Mouse (Mus musculus) bone marrow, adult 2 months (tissue): ENCODE data around the gene Srrm3. TPM values are rescaled to one million over a fixed set of nuclear protein-coding genes. Genes with fewer than 3 reads are reported as not detected.

Experiments used
- H3K27ac ChIP-seq: fragments of 200-500 bp; 2 replicates; pipeline ENCODE4 v1.5.1; 2012; ENCODE audit warnings: low read depth, mild to moderate bottlenecking, control low read depth, inconsistent platforms, low read length; ENCODE audit not compliant: control insufficient read depth, poor library complexity, insufficient read depth
- H3K4me1 ChIP-seq: fragments of 200-500 bp; 2 replicates; pipeline ENCODE4 v1.6.1; 2011; ENCODE audit warnings: low read length; ENCODE audit not compliant: control insufficient read depth, insufficient read depth
- H3K4me3 ChIP-seq: fragments of 200-500 bp; replicated peaks from 2 replicates; pipeline ENCODE3; 2011; ENCODE audit warnings: mild to moderate bottlenecking, low read depth, low read length, control low read depth; ENCODE audit not compliant: control insufficient read depth
- CTCF ChIP-seq: fragments of 200-500 bp; IDR thresholded peaks from 2 replicates; pipeline ENCODE4 v1.5.1; 2011; ENCODE audit warnings: low read length, control low read depth; ENCODE audit not compliant: control insufficient read depth, insufficient read depth
- POLR2A ChIP-seq: fragments of 200-500 bp; IDR thresholded peaks from 2 replicates; pipeline ENCODE4 v1.6.1; 2011; ENCODE audit warnings: low read depth, mild to moderate bottlenecking, control low read depth, low read length, borderline replicate concordance; ENCODE audit not compliant: control insufficient read depth
- WGBS: fragments of 180-500 bp; shearing (Covaris S2); methylation state at CpG from one replicate; pipeline ENCODE4 v1.1.7; 2018; 5-methylcytosine and 5-hydroxymethylcytosine counted together
- polyA plus RNA-seq: library from polyadenylated mRNA; stranded (reverse); fragments of >200 nt; gene quantifications from 2 replicates; pipeline ENCODE4 v1.2.4, GENCODE M21; 2011; ENCODE audit warnings: low replicate concordance; ENCODE audit not compliant: missing spikeins, insufficient read depth, insufficient read length

Srrm3 gene
- polyA plus RNA-seq, 1 experiment, result not detected

GRCm38 (mm10) chr5:135887675-135888102 is 81.0 kb downstream of the Srrm3 start, which contains the start of gene Hspb1:
Hspb1 (plus strand) TSS chr5:135887919.
- Histone ChIP-seq H3K27ac (no peak within 1 kb of the TSS), H3K4me1 (no peaks in the 10 kb centered on the region), H3K4me3 (no peak within 1 kb of the TSS)
- TF ChIP-seq CTCF (no peak), POLR2A (no peak)
- 2% methylated on average over 24 of the region's 24 CpGs for WGBS

DNA sequence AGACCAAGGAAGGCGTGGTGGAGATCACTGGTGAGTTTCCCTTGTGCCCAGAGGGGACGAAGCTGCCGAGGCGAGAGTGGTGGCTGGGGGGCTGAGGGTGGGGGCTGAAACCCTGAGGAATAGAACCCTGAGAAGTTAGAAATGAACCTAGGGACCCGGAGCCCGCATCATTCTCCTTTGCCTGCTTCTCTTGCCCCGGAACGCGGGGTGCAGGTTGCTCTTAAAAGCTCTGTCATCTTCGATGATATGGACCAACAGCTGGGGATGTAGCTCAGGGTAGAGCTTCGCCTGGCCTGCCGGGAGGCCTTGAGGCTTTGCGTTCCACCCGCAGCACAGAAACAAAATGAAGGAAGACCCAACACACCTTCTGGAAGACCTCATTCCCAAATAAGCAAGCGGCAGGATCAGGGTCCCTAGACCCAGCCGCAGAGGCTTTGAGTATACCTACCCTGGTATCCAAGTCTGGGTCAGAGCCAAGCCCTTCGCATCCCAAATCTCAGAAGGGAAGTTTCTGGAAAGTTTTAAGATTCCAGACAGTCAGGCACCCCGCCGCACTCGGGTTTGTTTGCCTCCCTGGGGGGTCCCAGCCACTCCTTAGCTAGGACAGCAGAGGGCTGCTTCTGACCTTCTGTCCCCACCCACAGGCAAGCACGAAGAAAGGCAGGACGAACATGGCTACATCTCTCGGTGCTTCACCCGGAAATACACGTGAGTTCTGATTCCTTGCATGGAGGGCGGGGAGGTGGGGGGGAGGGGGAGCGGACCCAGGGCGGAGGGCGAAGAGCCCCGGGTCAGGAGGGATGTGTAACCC is 81.9 kb downstream of the Srrm3 start:
- no peak overlapping the region for H3K4me3 ChIP-seq
- 6% methylated on average over 30 of the region's 30 CpGs for WGBS

DNA sequence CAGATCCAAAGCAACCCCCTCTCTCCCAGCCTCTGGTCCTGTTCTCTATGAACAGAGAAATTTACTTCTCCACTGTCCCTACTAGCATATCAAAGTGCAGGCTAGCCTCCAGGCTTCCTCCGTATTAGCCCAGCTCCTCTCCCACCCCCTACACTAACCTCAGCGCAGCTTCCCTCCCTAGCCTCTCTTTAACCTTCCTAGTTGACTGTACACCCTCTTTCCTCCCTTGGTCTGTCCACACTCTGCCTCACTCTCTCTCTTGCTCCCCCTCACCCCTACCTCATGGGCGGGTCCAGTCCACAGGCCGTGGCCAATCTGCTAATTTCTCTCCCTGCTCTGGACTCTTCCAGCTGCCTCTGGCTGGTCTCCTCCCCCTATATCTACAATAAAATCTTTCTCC is 83.6 kb downstream of the Srrm3 start:
- 33% methylated on average over 4 of the region's 4 CpGs for WGBS
- H3K4me1 ChIP-seq, result no peaks in the 10 kb centered on the region
- no peak overlapping the region for H3K4me3 ChIP-seq
- TF ChIP-seq CTCF (no peak), POLR2A (no peak)
- no peak overlapping the region for H3K27ac ChIP-seq

More for the DNA sequence above, 81.9 kb downstream of the Srrm3 start:
- no peak for TF ChIP-seq POLR2A
- no peaks in the 10 kb centered on the region for H3K4me1 ChIP-seq
- H3K27ac ChIP-seq, result no peak overlapping the region

DNA sequence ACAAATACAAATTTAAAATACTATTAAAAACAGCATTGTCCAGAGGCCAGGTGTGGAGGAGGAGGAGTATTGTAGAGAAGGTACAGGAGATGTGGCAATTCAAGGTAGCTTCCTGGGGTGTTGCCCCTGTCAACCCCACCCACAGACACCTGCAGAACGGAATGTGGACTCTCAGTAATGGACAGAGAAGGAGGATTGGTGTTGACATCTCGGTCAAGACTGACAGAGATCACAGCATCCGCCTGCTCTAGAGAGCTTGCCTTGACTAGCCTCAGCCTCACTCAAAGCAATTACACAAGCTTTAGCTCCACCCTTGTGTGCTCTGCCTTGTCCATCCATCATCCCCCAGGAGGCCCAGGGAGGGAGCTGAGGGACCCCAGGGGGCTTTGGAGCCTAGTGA is 84.2 kb downstream of the Srrm3 start:
- H3K4me1 ChIP-seq, result no peaks in the 10 kb centered on the region
- H3K4me3 ChIP-seq, result no peak overlapping the region
- H3K27ac ChIP-seq, result no peak overlapping the region
- TF ChIP-seq POLR2A (no peak), CTCF (no peak)
- WGBS, result 50% methylated on average over 3 of the region's 3 CpGs

DNA sequence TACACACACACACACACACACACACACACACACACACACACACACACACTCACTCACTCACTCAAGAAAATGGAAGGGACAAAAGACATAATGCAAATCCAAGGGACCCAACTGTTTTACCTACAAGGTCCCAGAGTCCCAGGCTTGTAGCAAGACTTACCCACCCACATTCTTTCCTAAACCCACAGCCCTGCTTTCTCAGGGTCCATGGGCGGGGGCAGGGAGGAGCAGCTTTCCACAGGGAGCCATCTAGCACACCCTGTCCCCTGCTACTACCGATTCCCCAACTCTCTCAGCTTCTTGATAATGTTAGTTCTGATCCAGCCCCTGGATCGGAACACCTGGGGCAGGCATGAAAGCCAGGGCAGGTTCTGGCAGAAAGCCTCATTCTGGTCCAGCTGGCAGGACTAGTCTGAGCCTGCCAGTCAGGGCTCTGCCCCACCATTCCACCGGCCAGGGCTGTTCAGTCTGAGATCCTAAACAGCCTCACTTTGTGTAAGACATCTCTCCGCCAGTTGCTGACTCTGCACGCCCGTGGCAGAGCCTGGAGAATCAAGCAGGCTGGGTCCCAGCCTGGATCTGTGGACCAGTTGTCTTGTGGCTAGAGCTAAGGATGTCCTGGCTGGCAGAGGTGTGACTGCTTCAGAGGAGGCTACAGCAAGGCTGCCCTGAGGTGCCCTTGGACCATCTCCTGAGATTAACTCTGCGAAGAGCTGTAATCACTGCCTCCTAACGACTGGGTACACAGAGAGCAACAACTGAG is 86.1 kb downstream of the Srrm3 start:
- WGBS, result 55% methylated on average over 9 of the region's 9 CpGs
- H3K4me1 ChIP-seq, result no peaks in the 10 kb centered on the region
- H3K4me3 ChIP-seq, result no peak overlapping the region
- no peak overlapping the region for H3K27ac ChIP-seq
- no peak for TF ChIP-seq POLR2A
- no peak for TF ChIP-seq CTCF

DNA sequence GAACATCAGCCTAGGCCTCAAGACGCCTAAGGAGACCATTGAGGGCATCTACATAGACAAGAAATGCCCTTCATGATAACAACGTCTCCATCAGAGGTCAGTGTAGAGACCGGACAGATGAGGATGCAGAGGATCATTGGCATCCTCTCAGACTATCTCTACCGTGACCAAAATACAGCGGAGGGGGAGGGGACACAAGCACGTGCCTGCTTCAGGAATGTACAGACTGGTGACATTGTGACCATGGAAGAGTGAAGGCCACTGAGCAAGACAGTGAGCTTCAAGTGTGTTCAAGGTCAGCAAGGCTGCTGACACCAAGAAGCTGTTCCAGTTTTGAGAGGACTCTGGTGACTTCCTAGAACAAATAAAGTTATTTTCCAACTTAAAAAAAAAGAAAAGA is 88.3 kb downstream of the Srrm3 start:
- WGBS, result 81% methylated on average over 6 of the region's 6 CpGs

GRCm38 (mm10) chr5:135898028-135898427 is 91.3 kb downstream of the Srrm3 start:
- H3K27ac ChIP-seq, result no peak overlapping the region
- no peaks in the 10 kb centered on the region for H3K4me1 ChIP-seq
- peak; percentile 20; the same call in 1 of the 2 replicates for TF ChIP-seq CTCF
- no peak for TF ChIP-seq POLR2A
- WGBS, result 15% methylated on average over 3 of the region's 3 CpGs
- H3K4me3 ChIP-seq, result no peak overlapping the region

More for the DNA sequence above, 88.3 kb downstream of the Srrm3 start:
- TF ChIP-seq POLR2A (no peak), CTCF (no peak)
- Histone ChIP-seq H3K27ac (no peak overlapping the region), H3K4me3 (no peak overlapping the region), H3K4me1 (no peaks in the 10 kb centered on the region)

DNA sequence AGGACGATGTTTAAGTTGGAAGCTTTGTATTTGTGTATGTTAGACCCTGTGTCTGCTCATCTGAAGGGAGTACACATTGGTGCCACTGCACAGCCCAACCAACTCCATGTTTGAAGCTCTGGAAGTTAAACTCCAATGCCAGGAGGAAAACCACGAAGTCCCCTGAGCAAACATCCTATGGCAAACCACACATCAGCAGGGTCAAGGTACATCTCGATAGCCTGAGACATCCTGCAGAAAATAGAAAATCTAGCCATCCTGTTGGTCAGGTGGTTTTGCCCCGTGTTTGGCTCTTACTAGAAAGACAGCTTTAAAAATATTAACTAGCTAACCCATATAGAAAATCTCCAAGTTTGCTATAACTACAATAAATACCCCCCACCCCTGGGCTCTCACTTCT is 92.3 kb downstream of the Srrm3 start:
- whole genome bisulfite sequencing, result 37% methylated on average over 4 of the region's 4 CpGs
- H3K4me1 ChIP-seq, result 0 out of 2 replicates have a peak, but pooled peaks cover 3% of the 10 kb centered on the region

GRCm38 (mm10) chr5:135899833-135900232 is 93.1 kb downstream of the Srrm3 start:
- no peak for TF ChIP-seq CTCF
- no peak for TF ChIP-seq POLR2A
- no peak overlapping the region for H3K4me3 ChIP-seq
- WGBS, result 72% methylated on average over 4 of the region's 4 CpGs
- 0 out of 2 replicates have a peak, but pooled peaks cover 3% of the 10 kb centered on the region for H3K4me1 ChIP-seq
- H3K27ac ChIP-seq, result no peak overlapping the region

More for the DNA sequence above, 92.3 kb downstream of the Srrm3 start:
- Histone ChIP-seq H3K27ac (no peak overlapping the region), H3K4me3 (no peak overlapping the region)
- TF ChIP-seq POLR2A (no peak), CTCF (no peak)
